Mouse (Mus musculus): ENCODE measurements at regions not wholly inside any gene's neighbourhood (a gene's known extent, or its start where the extent isn't known, plus 50 kb on each side); places are given as distances from the start of the nearest gene placed in this dataset.

DNA sequence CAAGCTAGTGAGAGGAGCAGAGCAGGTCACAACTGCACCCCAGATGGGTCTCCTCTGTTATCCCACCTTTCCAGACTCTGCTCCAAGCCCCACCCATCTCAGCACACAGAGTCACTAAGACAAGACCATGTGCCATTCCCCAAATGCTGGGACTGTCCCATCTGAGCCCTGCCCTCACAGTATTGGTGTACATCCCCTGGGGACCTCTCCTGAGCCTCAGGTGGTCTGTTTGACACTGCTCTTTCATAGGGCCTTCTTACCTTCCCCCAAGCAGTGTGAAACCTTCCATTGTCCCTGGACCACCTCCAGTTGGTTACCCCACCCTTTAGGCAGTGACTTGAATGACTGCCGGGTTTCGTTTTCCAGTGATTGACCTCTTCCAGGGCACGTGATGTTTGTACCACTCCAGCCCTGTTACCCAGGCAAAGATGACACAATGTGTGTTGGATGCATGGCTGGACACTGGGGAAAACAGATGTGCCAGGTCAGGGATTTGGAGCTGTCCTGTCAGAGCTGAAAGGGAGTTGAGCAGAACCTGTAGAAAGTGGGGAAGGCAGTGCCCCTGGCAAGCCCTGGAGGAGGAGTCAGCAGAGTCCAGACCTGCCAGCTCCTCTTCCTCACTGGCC is 219.5 kb upstream of the Zmiz1 start:
- no peak for DNase-seq

DNA sequence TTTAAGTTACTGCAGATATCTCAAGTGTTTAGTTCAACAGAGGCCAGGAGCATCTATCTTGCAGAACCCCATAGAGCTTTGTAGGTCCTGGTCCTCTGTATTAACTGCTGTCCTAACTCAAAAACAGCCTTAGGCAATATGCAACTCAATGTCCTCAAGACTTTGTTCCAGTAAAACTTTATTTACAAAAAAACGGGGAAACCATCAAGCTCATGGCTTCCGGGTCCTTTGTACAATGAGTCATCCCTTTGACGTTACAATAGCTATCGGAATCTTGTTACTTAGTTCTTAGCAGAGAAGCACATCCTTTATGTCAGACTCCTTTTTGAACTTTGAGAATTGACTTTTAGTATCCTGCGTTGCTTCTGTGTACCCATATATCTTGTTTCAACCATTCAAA is 216.2 kb upstream of the Zmiz1 start:
- DNase-seq, result no peak

DNA sequence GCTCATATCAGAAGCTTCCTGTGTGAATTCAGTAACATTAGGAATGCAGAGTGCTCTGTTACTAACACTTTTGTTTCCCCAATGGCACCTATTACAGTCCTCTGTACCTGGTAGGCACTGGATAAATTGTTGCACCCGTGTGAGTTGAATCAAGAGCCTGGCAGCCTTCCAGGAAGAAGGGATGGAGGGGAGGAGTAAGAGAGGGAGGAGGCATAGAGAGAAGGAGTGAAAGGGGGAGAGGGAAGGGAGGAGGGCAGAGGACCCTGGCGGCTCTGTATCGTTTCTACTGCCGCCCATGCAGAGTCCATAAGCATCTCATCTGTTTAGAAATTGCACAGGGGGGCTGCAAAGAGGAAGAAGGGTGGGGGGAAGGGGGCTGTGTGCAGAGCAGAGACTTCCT is 215.7 kb upstream of the Zmiz1 start:
- DNase-seq, result no peak

DNA sequence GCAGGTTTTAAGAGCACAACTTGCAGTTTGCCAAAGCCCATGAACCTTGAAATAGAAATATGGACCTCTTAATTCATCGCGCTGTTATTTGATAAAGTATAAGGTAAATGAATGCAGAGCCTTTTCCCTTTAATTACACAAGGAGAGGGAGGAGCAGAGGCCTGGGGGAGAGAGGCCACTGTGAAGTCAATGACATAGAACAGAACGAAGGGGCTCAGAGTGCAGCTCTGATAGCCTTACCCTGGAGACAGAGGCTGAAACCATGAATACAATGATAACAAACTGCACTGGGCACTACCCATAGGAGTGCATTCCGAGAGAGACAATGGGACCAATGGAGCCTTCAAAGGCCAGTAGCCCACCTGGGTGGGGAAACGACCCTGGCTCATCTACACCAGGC is 215.3 kb upstream of the Zmiz1 start:
- DNase-seq, result no peak

DNA sequence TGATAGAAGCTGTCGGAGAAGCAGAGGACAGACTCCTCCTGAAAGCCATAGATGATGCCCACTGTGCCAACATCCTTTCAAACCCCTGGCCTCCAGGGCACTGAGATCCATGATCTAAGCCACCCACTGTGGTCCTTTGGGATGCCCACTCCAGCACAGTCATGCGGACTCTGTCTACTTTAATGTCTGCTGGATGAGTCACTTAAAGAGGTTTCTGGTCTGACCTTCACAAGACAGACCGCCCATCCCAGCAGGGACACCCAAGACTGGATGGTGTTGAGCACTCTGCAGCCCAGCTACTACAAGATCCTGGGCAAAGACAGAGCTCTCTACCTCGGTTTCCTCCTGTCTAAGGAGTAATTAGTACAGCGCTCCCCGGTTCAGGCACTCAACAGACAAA is 214.1 kb upstream of the Zmiz1 start:
- DNase-seq, result no peak

DNA sequence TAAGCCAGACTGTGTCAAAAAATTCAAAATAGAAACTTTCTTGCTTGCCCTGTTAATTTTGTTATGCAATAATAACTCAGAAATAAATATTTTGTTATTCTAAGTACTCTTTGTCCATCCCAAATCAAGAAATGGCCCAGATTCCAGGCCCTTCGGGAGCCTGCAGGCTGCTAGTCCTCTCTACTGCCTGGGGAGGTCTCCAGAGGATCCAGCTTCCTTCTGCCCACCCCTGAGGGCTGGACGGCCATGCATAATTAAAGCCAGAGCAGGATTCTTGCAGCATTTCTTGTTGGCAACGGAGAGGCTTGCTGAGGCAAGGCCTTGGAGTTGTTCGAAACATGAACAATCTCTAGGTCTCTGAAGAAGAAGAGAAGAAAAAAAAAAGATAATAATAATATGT is 213.3 kb upstream of the Zmiz1 start:
- DNase-seq, result no peak

DNA sequence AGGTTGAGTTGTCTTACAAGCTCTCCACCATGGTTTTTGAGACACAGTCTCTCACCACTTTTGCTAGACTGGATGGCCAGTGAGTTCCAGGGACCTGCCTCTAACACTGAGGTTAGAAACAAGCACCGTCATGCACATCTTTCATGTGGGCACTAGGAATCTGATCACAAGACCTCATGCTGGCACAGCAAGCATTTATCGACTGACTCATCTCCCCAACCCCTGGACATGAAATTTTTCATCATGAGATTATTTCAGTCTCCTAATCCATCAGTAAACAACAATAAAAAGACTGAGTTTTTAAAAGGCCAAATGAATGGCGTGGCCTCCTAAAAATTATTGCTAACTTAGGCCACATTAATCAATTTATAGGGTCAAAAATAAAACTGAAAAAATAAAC is 210.0 kb upstream of the Zmiz1 start:
- no peak for DNase-seq

DNA sequence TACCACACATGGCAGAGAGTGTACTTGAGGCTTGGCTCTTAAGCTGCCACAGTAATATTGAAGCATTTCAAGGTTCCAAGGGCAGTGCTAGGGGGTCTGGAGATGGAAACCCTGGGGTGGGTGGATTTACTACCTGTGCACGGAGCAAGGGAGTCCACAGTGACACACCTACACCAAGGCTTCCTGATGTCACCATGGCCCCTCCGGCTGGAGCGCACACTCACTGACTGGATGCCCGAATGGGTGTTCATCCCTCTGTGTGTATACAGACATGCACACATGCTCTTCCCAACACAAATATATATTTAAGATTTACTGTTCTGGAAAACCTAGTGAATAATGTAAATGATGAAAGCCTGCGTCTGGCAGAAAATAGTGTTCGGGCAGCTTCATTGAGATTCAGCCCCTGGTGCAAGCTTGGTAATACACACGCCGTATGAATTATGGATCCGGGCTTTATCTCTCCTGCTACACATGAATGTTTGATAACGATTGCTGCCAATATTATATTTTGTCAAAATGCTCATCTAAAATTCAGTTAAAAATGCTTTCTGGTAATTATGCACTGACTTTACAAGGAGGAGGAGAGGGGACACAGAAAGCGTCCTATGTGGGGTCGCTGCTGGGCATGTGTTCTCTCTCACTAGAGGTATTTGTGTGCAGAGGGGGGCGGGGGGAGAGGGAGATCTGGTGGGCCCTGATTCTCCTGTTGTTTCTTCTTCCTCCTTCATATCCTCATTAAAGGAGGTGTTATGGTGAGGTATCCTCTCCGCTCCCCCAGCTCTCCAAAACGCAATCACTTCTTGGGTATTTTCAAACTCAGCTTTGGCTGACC is 205.8 kb upstream of the Zmiz1 start:
- no peak for DNase-seq

DNA sequence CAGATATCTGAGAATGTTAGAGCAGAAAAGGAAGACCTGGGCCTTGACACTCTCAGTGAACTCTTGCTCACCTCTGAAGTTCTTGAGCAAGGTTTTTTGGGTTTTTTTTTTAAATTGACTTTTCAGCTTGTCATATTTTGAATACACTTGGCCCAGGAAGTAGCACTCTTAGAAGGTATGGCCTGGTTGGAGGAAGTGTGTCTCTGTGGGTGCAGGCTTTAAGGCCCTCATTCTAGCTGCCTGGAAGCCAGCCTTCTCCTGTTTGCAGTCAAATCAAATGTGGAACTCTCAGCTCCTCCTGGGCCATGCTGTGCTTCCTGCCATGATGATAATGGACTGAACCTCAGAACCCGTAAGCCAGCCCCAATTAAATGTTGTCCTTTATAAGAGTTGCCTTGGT is 195.9 kb upstream of the Zmiz1 start:
- DNase-seq, result no peak

DNA sequence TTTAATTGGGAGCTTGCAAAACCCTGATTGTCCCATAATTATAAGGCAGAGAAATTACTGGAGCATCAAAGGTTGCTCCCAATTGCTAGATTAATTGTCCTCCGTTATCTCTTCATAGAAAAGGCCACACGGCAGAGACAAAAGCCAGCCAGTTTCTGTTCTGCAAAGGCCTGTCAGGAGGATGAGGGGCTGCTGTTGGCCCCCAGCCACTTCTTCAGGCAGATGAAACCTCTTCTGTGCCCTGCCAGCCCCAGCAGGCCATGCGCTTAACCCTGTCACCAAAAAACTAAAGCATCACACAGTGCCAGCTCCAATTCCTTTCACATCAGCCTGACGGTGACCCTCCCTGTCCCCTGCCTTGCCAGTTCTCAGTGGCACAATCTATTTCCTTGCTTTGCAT is 192.1 kb upstream of the Zmiz1 start:
- no peak for DNase-seq

DNA sequence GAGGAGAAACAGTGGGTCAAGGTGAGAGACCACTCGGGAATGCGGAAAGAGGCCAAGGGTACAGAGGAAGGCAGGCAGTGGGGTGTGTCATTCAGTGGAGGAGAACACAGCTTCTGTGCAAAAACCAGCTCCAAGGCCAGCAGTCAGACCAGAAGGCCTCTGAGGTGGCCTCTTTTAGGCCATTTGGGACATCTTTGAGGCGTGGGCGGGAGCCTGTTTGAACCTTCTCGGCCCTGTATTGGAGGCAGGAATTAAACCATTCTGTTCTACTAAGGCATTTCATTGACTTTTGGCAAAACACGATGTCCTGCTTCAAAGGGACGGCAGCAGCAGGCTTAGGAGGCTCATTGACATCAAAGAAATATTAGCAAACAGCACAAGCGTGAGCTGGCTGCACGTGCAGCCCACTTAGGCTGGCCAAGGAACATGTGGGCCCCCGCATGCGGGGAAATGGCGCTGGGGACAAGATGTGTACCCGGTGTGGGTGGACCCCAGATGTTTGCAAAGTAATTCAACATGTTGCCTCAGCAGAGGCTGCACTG is 190.8 kb upstream of the Zmiz1 start:
- peak; percentile 25 for DNase-seq

DNA sequence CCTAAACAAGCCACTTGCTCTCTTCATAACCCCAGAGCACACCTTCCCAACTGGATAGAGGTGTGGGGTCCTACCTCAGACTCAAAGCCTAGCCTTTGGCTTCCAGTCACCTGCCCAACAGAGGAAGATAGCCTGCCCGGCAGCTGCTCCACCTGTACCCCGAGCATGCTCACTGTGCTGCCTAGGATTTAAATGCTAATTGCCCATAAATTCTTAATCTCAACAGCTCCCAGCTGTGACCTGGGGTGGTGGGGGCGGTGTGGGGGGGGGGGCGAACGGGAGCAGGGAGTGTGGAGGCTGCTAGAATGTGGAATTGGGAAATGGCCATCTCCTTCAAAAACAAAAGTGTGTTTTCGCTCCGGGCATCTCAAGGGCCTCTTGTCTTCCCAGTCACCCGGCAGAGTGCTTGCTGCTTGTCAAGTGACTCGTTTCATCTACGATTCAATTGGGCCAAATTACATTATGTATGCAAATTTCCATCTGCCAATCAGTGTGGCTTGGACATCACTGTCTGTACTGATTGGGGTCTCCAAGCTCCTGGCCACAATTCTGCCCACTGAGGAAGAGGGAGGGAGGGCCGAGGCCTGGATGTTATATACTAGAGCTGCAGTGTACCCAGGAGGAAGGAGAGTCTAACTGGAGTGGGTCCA is 188.6 kb upstream of the Zmiz1 start:
- DNase-seq, result no peak

DNA sequence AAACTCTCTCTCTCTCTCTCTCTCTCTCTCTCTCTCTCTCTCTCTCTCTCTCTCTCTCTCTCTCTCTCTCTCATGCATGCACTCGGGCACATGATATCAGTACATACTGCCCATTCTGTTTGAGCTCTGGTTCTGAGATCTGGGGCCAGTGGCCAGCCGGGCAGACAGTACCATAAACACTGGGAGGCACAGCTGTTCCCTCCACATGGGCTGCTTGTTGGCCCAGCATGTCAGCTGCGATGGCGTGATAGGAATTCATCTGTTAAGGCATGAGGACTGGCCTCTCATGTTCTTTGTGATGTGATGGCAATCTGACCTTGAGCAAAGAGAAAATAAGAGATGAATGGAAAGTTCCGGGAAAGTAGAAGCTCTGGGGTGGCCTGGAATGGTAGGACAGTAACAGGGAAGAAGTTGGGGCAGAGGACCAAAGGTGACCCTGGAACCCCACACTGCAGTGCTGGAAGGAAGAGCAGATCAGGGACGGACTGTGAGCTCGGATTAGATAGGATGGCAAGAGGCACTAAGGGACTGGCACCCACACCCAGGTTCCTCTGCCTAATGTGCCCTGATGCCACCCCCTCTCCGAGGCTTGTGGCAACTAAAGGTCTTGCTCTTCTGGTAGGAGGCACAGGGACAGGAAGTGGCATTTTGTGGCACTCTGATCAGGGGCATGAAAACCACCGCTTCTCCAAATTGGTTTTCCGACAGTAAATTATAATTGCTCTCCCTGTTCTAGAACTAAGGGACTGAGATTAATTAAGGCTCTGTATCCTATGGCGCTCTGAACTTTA is 186.4 kb upstream of the Zmiz1 start:
- DNase-seq, result no peak

DNA sequence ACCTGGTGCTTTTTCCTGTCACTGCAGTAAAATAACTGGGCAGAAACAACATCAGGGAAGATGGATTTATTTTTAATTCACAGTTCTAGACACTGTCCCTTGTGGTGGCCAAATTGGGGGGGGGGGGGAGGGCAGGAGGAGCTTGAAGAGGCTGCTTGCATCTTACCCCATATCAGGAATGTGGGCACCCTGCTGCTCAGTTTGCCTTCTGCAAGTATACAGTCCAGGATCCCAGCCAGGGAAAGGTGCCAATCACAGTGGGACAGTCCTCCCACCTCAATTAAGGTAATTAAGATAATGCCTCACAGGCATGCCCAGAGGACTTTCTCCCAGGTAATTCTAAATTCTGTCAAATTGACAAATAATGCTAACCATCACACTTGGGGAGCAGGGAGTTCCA is 179.2 kb upstream of the Zmiz1 start:
- DNase-seq, result no peak

DNA sequence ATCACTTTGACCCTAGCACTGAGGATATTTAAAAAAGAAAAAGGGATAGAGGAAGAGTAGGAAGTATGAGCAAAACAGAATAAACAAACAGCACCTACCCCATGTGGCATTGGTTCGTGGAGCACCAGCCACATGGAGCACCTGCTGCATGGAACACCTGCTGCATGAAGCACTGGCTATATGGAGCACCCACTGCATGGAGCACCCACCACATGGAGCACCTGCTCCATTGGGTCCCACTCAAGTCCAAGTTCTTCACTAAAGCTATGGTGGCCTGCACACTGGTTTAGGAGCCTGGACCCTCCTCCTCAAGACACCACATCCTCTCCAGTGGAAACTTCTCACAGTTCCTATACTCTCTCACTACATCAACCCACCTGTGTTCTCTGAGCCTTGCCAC is 166.4 kb upstream of the Zmiz1 start:
- DNase-seq, result no peak

DNA sequence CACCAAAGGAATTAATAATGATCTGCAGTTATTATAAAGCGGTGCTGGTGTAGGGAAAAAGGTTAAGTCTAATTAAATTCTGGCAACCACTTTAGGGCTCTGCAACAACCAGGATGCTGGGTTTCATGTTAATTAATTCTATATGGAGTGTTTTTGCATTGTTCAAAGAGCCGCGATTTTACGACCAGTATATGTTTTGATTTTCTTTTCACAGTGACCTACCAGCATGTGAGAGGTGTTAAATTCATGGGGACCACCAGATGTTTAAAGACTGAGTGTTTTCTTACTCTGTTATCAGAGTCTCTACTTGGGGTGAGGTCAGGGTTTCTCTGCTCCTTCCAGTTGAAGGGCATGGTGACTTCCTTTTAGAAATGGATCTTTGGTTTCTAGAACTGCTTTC is 164.8 kb upstream of the Zmiz1 start:
- DNase-seq, result no peak

DNA sequence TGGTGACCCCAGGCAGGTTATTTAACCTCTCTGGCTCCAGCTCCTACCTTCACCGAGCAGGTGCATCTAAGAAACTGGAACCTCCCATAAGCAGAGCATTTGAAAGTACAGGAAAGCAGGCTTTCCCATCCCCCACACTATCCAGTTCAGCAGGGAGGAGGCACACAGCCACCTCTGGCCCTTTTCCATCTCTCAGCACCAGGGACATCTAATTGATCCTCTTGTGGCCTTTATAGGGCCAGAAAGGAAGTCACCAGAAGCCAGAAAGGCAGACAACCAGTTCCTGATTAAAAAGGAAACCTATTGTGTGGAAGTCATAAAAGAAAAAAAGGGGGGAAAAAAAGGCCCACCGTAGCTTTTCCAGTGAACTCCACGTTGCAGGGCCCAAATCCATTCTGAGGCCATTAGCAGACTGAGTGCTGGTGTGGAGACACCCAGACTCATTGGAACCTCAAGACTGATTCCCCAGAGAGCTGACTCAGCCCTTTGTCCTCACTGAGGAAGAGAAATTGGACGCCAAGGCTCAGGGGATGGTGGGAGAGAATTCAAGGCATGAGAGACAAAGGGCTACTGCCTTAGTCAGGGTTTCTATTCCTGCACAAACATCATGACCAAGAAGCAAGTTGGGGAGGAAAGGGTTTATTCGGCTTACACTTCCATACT is 163.2 kb upstream of the Zmiz1 start:
- DNase-seq, result no peak

DNA sequence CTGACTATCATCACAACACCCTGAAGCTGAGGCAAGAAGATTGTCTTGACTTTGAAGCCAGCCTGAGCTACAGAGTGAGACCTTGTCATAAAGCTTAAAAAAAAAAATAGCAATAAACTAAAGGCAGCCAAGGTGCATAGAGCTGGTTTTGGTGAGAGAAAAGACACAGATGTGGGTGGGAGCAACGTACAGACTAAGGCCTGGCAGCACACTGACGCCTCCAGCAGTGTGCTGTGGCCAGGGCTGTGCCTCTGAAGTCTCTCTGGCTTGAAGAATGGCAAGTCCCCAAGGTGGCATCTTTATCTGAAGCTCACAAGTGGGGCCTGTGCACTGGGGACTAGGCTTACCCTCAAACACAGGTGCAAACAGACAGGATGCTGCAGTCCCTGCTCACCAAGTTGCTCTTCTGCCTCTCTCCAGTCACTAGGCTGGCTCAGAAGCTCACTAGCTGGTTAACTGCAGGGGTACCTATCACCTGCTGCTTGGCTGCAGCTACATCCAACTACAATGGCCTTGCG is 159.3 kb upstream of the Zmiz1 start:
- DNase-seq, result no peak

DNA sequence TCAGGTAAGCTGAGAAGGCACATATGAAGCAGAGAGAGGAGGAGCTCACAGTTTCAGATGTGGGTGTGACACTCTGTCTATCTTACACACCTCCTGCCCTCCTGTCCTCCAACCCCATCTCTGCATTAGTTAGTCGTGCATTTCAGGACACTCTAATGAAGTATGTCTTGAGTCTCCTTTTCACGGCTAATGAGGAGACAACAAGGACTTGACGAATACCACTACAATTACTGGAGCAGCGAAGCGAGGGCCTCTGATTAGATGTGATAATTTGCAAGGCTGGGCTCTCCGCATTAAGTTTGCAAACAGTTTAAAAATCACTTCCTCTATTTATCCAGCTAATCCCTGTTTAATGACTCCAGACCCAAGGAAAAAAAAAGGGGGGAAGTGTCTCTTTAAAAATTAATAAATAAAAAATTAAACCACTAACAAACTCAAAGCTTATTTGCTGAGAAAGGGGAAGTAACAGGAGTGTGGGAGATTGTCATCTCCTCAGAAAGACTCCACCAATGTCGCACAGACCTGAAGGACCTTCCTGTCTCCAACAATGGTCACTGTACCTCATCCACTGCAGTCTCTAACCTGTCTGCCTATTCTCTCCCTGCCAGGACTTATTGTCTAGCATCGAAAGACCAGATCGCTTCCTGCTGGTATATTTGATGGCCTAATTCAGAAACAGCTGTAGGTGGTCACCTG is 157.5 kb upstream of the Zmiz1 start:
- DNase-seq, result no peak

DNA sequence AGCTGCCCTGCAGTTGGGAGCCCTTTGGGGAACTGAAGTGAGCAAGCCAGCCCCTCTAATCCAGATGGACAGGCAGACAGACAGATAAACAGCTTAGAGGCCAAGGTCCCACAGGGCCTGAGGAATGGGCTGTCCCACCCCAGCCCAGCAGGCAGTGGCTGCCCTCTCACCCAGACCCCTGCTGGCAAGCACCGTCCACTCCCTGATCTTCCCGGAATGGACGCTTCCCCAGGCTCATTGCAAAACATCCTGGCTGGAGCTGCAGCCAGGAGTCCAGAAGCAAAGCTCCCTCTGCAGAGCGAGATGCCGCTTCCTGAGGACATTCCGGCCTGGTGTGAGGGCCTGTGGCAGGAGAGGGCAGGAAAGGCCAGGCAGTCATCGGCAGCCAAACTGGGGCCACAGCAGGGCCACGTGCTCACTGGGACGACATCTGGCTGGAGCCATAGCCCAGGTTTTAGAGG is 154.6 kb upstream of the Zmiz1 start:
- peak; percentile 51 for DNase-seq

DNA sequence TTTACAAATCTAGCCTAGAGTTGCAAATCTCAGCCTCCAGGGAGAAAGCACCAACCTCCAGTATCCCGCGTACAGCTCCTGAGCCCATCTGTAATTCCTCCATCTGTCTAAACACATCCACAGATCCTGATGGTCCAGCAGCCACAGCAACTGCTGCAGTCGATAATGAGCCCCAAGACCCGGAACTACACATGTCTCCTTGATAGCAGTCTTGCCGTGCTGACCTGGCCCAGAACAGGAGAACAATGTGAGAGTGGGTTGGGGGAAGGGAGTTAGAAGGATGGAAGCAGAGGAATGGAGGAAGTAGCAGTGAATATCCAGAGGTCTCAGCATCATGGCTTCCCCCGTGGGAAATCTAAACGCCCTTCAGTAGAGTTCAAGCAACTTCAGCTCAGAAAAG is 152.8 kb upstream of the Zmiz1 start:
- DNase-seq, result no peak

Measured in adrenal gland, postnatal 25 days (tissue).